Mouse (Mus musculus) erythroblast, embryonic 14.5 days (primary cell): Measurements from ENCODE around the gene Sppl3.

Source experiments
- GATA1 ChIP-seq: IDR thresholded peaks from 2 replicates; pipeline ENCODE4 v1.6.1; 2012; ENCODE audit warnings: low read length, inconsistent platforms, mixed read lengths
- TAL1 ChIP-seq: IDR thresholded peaks from 3 replicates; pipeline ENCODE4 v1.6.1; 2012; ENCODE audit warnings: low read length, inconsistent platforms, mixed read lengths

GRCm38 (mm10) chr5:115076144-115076901, 65.4 kb downstream of the Sppl3 start:
- TF ChIP-seq GATA1 (no peak), TAL1 (no peak)
